Mouse (Mus musculus): Measurements from ENCODE around the gene Jtb.

Gene Jtb

GRCm38 (mm10) chr3:90231507-90232333 is at the start of gene Jtb:
Gene Jtb, plus strand, starts transcription at chr3:90231597.
- WGBS = under 1% methylated on average over 61 of the region's 61 CpGs

DNA sequence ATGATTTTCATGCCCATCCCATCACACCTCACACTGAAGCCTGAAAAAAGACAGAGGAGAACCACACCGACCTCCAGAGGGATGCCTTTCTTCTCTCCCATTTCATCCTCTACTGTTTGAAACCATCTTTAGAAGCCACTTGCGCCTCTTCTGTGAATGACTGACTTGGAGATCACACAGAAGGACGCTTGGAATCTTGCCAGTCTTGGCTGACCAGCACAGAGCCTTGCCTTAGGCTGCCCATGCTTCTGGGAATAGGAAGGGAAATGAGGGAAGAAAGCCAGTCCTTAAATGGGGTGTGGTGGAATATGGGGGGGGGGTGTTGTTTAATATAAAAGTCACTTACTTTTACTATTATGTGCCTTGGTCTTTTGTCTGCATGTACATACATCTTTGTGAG is 47.8 kb upstream of the Jtb start:
- 60% methylated on average over 3 of the region's 3 CpGs for WGBS

DNA sequence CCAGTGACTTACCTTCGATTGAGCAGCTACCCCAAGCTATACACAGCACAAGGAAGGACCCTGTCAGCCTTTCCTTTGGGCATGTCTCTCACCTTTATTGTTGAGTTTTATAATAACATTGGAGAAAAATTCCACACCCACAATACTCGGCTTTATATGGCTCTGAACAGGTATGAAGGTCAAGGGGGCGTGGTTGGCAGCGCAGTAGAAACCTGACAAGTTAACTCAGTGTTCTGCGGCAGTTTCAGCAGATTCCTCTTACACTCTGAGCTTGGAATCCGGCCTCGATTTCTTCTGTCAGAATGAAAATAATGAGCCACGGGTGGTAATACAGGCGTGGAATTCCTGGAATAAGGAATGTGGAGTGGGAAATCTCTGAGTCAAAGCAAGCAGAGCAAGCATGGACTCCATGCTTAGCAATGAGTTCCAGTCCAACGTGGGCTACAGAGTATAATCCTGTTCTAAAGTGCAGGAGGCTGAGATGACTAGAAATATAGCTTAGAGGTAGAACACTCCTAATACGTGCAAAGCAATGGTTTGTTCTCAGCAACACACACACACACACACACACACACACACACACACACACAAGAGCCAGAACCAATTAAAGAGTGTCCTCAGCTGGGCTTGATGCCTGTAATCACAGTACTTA is 40.4 kb upstream of the Jtb start:
- 82% methylated on average over 11 of the region's 11 CpGs for WGBS

DNA sequence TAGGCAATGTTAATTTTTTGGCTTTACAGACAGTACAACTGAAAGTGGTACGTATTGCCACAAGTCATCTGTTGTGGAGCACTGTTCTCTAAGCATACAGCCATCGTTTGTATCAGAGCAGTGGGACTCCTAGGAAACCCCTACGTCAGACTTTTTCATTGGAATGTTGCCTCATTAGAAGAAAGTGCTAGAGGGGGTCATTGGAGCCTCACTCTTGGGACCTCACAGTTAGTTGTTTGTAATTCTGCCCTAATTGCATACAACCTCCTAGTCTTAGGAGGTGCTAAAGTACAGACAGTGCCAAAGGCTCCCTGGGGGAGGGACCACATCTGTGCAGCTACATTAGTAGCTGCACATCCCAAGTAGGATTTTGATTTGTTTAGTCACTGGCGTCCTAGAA is 36.6 kb upstream of the Jtb start:
- 36% methylated on average over 4 of the region's 4 CpGs for WGBS

GRCm38 (mm10) chr3:90195644-90196043 is 35.8 kb upstream of the Jtb start:
- WGBS = 75% methylated on average over 1 of the region's 1 CpGs

- 95% methylated on average over 1 of the region's 1 CpGs for WGBS
Observed at GRCm38 (mm10) chr3:90197548-90197947, 33.8 kb upstream of the Jtb start.

DNA sequence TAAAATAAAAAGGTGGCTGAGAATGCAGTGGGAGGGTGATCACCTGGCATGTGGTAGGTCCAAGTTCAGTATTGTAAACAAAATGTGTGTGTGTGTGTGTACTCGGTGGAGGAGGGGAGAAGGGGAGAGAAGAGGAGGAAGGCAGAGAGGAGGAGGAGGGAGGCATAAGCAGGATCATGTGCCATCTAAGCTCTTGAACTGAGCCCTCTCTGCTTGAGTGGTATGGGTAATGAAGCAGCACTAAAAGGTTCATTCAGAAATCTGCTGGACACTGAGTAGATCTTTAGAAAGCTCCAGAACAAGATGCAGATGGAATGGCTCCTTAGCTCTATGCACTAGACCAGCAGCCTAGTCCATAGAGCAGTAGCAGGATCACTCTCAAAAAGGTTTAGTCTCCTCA is 28.5 kb upstream of the Jtb start:
- 42% methylated on average over 1 of the region's 1 CpGs for WGBS

GRCm38 (mm10) chr3:90203619-90204018 is 27.8 kb upstream of the Jtb start:
- 75% methylated on average over 5 of the region's 5 CpGs for WGBS

DNA sequence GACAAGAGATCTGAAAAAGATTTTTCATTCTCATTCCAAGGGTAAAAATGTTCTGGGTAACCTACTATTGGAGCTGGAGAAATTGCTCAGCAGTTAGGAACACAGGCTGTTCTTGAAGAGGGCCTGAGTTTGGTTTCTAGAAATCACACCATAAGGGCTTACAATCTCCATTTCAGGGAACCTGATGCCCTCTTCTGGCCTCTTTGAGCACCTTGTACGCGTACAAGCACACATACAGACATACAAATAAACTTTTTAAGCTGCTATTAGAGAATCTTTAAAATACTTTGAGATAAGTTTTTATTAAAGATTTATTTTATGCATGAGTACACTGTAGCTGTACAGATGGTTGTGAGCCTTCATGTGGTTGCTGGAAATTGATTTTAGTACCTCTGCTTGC is 26.8 kb upstream of the Jtb start:
- WGBS = 97% methylated on average over 2 of the region's 2 CpGs

DNA sequence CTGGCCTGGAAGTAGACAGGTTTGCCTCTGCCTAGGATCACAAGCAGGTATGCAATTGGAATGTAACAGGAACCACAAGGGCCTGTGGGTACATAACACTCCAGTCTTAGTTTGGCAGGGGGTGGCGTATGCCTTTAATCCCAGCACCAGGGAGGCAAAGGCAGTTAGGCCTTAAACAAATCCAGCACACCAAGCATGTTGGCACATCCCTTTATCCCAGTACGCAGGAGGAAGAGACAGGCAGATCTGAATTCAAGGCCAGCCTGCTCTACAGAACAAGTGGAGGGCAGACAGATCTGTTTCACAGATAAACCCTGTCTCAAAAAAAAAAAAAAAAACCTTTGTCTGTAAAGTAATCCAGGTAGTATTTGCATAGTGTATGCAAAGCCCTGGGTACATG is 22.7 kb upstream of the Jtb start:
- 87% methylated on average over 2 of the region's 2 CpGs for WGBS

GRCm38 (mm10) chr3:90209908-90210566 is 21.4 kb upstream of the Jtb start:
- WGBS = 85% methylated on average over 5 of the region's 5 CpGs

GRCm38 (mm10) chr3:90211475-90212398 is 19.7 kb upstream of the Jtb start:
- WGBS = 68% methylated on average over 13 of the region's 13 CpGs

- WGBS = 7% methylated on average over 5 of the region's 5 CpGs
Observed at GRCm38 (mm10) chr3:90212723-90213122, 18.7 kb upstream of the Jtb start.

DNA sequence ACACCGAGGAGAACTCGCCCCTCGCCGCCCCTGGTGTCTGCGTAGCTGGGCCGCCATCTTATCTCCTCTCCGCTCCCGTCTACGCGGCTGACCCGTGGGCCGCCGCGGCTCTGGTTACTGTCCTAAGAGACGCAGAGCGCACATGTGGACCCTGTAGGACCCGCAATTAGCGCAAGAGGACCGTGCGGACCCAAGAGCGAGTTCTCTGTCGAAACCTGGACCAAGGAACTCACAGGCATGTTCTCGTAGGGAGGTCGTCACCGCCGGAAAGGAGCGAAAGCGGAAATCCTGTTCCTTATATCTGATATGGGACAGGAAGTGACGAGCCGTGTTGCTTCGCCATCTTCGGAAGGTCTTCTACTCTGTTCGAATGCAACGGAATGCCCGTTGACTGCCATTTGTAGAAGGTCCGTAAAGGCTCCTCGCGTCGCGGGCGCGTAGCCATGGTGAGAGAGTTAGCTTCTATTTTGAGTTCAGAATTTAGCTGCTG is 18.0 kb upstream of the Jtb start, which contains the start of the genes Rps27 and Rab13:
Rps27 (minus strand) TSS at position 275 of the 490 bp plus-strand sequence.
Rab13 (plus strand) TSS at position 319 of the 490 bp plus-strand sequence.
- WGBS = under 1% methylated on average over 42 of the region's 42 CpGs

DNA sequence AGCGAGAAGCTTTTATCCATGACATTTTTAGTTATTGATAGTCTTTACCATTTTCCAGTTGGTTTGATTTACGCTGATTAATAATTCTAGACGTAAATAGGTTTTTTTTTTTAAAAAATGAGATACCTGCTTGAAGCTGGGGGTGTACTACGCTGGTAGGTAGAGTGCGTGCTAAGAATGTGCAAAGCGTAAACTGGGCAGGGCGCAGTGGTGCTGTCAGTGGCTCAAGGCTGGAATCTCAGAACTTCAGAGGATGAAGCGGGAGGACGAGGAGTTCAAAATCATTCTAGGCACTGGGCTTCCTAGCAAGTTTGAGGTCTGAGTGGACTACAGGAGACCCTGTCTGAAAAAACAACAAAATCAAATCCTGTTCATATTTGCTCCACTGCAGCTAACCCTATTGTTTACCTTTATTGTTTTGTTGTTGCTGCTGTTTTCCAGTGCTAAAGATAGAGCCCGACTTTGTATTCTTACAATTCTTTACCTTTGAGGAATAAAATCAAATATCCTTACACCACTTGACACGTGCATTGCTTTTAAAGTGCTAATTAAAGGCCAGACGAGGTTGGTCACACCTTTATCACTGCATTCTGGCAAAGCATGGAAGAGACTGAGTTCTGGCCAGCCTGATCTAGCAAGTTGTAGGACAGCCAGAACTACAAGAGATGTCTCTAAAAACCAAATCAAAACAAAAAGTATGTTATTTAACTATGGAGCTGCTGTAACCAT is 17.3 kb upstream of the Jtb start:
- WGBS = 10% methylated on average over 12 of the region's 12 CpGs

DNA sequence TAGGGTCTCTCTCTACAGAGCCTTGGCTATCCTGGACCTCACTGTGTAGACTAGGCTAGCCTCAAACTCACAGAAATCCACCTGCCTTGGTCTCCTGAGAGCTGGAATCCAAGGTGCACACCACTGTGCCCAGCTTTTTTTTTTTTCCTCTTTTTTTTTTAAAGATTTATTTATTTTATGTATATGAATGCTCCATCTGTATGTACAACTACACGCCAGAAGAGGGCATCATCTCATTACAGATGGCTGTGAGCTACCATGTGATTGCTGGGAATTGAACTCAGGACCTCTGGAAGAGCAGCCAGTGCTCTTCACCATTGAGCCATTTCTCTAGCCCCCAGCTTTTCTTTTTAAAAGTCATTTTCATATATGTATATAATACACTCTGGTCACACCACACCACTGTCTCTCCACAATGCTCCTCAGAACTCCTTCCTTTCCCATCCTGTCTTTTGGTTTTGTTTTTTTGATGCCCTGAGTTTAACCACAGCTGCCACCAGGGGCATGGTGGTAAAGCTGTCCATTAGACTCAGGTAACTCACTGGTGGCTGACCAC is 15.5 kb upstream of the Jtb start:
- WGBS = 46% methylated on average over 1 of the region's 1 CpGs

DNA sequence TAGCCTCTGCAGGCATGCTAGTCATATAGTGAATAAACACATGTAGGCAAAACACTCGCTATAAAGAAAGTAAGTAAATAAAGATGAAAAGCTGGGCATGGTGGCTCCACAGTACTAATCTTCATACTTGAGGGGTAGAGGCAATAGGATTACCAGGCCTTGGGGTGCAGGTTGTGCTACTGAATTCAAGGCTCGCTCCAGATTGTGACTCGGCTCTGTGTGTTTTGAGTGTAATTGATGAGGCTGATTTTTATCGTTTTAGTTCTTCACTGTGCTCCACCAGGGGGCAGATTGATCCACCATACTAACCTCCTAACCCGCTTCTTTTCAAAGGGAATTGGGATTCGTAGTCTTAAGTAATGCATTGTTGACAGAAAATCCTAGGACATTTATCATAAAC is 11.3 kb upstream of the Jtb start:
- 8% methylated on average over 6 of the region's 6 CpGs for WGBS

DNA sequence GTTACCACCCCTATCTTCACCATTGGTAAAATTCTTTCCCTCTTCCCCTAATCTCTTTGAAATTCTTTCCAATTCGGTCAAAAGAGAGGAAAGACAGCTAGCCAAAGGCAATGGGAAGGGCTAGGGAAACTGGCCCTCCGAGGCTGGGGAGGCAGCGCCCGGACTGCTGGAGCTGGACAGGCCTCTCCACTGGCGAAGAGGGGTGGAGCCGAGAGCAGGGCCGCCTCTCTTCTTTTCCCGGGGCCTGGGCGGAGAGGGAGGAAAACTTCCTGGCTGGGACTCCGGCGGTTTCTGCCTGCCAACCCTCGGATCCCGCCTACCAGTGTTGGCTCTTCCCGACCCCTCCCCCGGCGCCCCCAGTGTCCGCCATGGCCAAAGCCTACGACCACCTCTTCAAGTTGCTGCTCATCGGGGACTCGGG is 10.9 kb upstream of the Jtb start:
- WGBS = 2% methylated on average over 20 of the region's 20 CpGs

- WGBS = 25% methylated on average over 5 of the region's 5 CpGs
Observed at GRCm38 (mm10) chr3:90221123-90221522, 10.3 kb upstream of the Jtb start.

DNA sequence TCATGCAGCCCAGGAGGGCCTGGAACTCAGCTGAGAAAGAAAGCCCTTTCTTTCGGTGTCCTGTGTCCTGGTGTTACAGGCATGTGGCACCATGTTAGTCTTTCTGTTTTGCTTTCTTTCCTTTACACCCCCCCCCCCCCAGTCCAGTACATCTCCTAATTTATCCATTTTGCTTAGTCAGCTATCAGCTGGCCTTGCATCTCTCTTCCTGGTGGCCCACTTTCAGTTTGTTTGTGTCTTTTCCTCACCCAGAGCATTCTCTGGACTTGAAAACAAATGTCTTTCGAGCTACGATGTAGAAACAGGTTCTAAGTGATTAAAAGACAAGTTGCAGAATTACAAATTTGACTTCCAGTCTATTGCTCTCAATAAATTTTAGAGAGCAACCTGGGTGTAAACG is 8.9 kb upstream of the Jtb start:
- WGBS = 80% methylated on average over 4 of the region's 4 CpGs
